Mouse (Mus musculus): ENCODE measurements around the gene Fut1. TPM values are rescaled to one million over a fixed set of nuclear protein-coding genes. Genes with fewer than 3 reads are reported as not detected.

Gene Fut1
- polyA plus RNA-seq, 1 experiment, result 0.21 TPM

- H3K4me3 ChIP-seq (ENCODE audit: control insufficient read depth, low read depth, low read length), result no peak overlapping the region
- no peaks in the 10 kb centered on the region for H3K27me3 ChIP-seq (ENCODE audit: control insufficient read depth, insufficient read depth, low read length)
- H3K27ac ChIP-seq (ENCODE audit: control insufficient read depth, insufficient read depth, low read depth, low read length), result no peak overlapping the region
- peaks cover 18% of the 10 kb centered on the region for H3K4me1 ChIP-seq (ENCODE audit: control insufficient read depth, insufficient read depth, low read length)
- no peak for TF ChIP-seq CTCF (IDR thresholded peaks at IDR 0.05; ENCODE audit: control insufficient read depth, insufficient read depth, insufficient replicate concordance, low read depth, low read length)
- TF ChIP-seq POLR2A (IDR thresholded peaks at IDR 0.05; ENCODE audit: control insufficient read depth, low read depth, low read length), result no peak
- no peaks in the 10 kb centered on the region for H3K36me3 ChIP-seq (ENCODE audit: control insufficient read depth, insufficient read depth, low read length)
These were observed 7.6 kb downstream of the Fut1 start for GRCm38 (mm10) chr7:45624718-45625117.

- no peaks in the 10 kb centered on the region for H3K27me3 ChIP-seq (ENCODE audit: control insufficient read depth, insufficient read depth, low read length)
- H3K27ac ChIP-seq (ENCODE audit: control insufficient read depth, insufficient read depth, low read depth, low read length), result no peak overlapping the region
- H3K4me3 ChIP-seq (ENCODE audit: control insufficient read depth, low read depth, low read length), result no peak overlapping the region
- H3K36me3 ChIP-seq (ENCODE audit: control insufficient read depth, insufficient read depth, low read length), result no peaks in the 10 kb centered on the region
- H3K4me1 ChIP-seq (ENCODE audit: control insufficient read depth, insufficient read depth, low read length), result peaks cover 23% of the 10 kb centered on the region
- no peak for TF ChIP-seq CTCF (IDR thresholded peaks at IDR 0.05; ENCODE audit: control insufficient read depth, insufficient read depth, insufficient replicate concordance, low read depth, low read length)
- no peak for TF ChIP-seq POLR2A (IDR thresholded peaks at IDR 0.05; ENCODE audit: control insufficient read depth, low read depth, low read length)
These were observed 8.4 kb downstream of the Fut1 start for GRCm38 (mm10) chr7:45625481-45625880.

- TF ChIP-seq POLR2A (IDR thresholded peaks at IDR 0.05; ENCODE audit: control insufficient read depth, low read depth, low read length), result no peak
- no peak for TF ChIP-seq CTCF (IDR thresholded peaks at IDR 0.05; ENCODE audit: control insufficient read depth, insufficient read depth, insufficient replicate concordance, low read depth, low read length)
- Histone ChIP-seq H3K27ac (ENCODE audit: control insufficient read depth, insufficient read depth, low read depth, low read length) (no peak overlapping the region), H3K27me3 (ENCODE audit: control insufficient read depth, insufficient read depth, low read length) (no peaks in the 10 kb centered on the region), H3K36me3 (ENCODE audit: control insufficient read depth, insufficient read depth, low read length) (no peaks in the 10 kb centered on the region), H3K4me1 (ENCODE audit: control insufficient read depth, insufficient read depth, low read length) (peaks cover 23% of the 10 kb centered on the region), H3K4me3 (ENCODE audit: control insufficient read depth, low read depth, low read length) (no peak overlapping the region)
These were observed 9.5 kb downstream of the Fut1 start for GRCm38 (mm10) chr7:45626571-45627076.

GRCm38 (mm10) chr7:45627261-45627660, 10.2 kb downstream of the Fut1 start, which contains the start of gene Rasip1:
Gene Rasip1, plus strand, starts transcription at chr7:45627488.
- H3K27me3 ChIP-seq (ENCODE audit: control insufficient read depth, insufficient read depth, low read length), result no peaks in the 10 kb centered on the region
- no peaks in the 10 kb centered on the region for H3K36me3 ChIP-seq (ENCODE audit: control insufficient read depth, insufficient read depth, low read length)
- H3K4me1 ChIP-seq (ENCODE audit: control insufficient read depth, insufficient read depth, low read length), result peaks cover 23% of the 10 kb centered on the region
- H3K27ac ChIP-seq (ENCODE audit: control insufficient read depth, insufficient read depth, low read depth, low read length), result no peak within 1 kb of the TSS; the same call in 1 of the 2 replicates
- TF ChIP-seq CTCF (IDR thresholded peaks at IDR 0.05; ENCODE audit: control insufficient read depth, insufficient read depth, insufficient replicate concordance, low read depth, low read length) (no peak), POLR2A (IDR thresholded peaks at IDR 0.05; ENCODE audit: control insufficient read depth, low read depth, low read length) (no peak)
- H3K4me3 ChIP-seq (ENCODE audit: control insufficient read depth, low read depth, low read length), result peak within 1 kb of the TSS; percentile 87

- H3K27me3 ChIP-seq (ENCODE audit: control insufficient read depth, insufficient read depth, low read length), result no peaks in the 10 kb centered on the region
- peak overlapping the region; percentile 12 for H3K27ac ChIP-seq (ENCODE audit: control insufficient read depth, insufficient read depth, low read depth, low read length)
- peak overlapping the region; percentile 87 for H3K4me3 ChIP-seq (ENCODE audit: control insufficient read depth, low read depth, low read length)
- H3K36me3 ChIP-seq (ENCODE audit: control insufficient read depth, insufficient read depth, low read length), result no peaks in the 10 kb centered on the region
- peak; percentile 81 for TF ChIP-seq CTCF (IDR thresholded peaks at IDR 0.05; ENCODE audit: control insufficient read depth, insufficient read depth, insufficient replicate concordance, low read depth, low read length)
- peak; percentile 27 for TF ChIP-seq POLR2A (IDR thresholded peaks at IDR 0.05; ENCODE audit: control insufficient read depth, low read depth, low read length)
- peaks cover 28% of the 10 kb centered on the region for H3K4me1 ChIP-seq (ENCODE audit: control insufficient read depth, insufficient read depth, low read length)
These were observed 11.5 kb downstream of the Fut1 start for GRCm38 (mm10) chr7:45628364-45629294.

GRCm38 (mm10) chr7:45630064-45630907, 13.2 kb downstream of the Fut1 start:
- TF ChIP-seq CTCF (IDR thresholded peaks at IDR 0.05; ENCODE audit: control insufficient read depth, insufficient read depth, insufficient replicate concordance, low read depth, low read length) (no peak), POLR2A (IDR thresholded peaks at IDR 0.05; ENCODE audit: control insufficient read depth, low read depth, low read length) (no peak)
- Histone ChIP-seq H3K4me1 (ENCODE audit: control insufficient read depth, insufficient read depth, low read length) (peaks cover 28% of the 10 kb centered on the region), H3K4me3 (ENCODE audit: control insufficient read depth, low read depth, low read length) (no peak overlapping the region), H3K36me3 (ENCODE audit: control insufficient read depth, insufficient read depth, low read length) (no peaks in the 10 kb centered on the region), H3K27ac (ENCODE audit: control insufficient read depth, insufficient read depth, low read depth, low read length) (no peak overlapping the region), H3K27me3 (ENCODE audit: control insufficient read depth, insufficient read depth, low read length) (no peaks in the 10 kb centered on the region)

Data from testis, adult 2 months (tissue).